Mouse (Mus musculus) lung, postnatal 0 days (tissue): ENCODE measurements at regions not wholly inside any gene's neighbourhood (a gene's known extent, or its start where the extent isn't known, plus 50 kb on each side); places are given as distances from the start of the nearest gene placed in this dataset.

Experiments used
- ATAC-seq: fragments of 200-750 bp; cut with Nextera tagmentation; 2 replicates; pipeline ENCODE4 v1.8.0; 2017; ENCODE audit warnings: moderate library complexity
- DNase-seq: peaks from one replicate; pipeline ENCODE4 v3.0.0-alpha.2; 2016; ENCODE audit warnings: low spot score
- H3K27ac ChIP-seq: fragments of 300-500 bp; sonication (generic); 2 replicates; pipeline ENCODE4 v1.5.1; 2014; ENCODE audit warnings: antibody characterized with exemption, mild to moderate bottlenecking, low read length, mixed read lengths
- H3K27me3 ChIP-seq: fragments of 300-500 bp; sonication (generic); replicated peaks from 2 replicates; pipeline ENCODE4 v1.6.1; 2014; ENCODE audit warnings: low read length, mixed read lengths; ENCODE audit not compliant: insufficient read depth
- H3K36me3 ChIP-seq: fragments of 300-500 bp; sonication (generic); 2 replicates; pipeline ENCODE4 v1.6.1; 2014; ENCODE audit warnings: low read length, mixed read lengths; ENCODE audit not compliant: insufficient read depth
- H3K4me1 ChIP-seq: fragments of 300-500 bp; sonication (generic); 2 replicates; pipeline ENCODE4 v1.6.1; 2014; ENCODE audit warnings: antibody characterized with exemption, low read depth, low read length, mixed read lengths; ENCODE audit not compliant: insufficient read depth
- H3K4me2 ChIP-seq: fragments of 300-500 bp; sonication (generic); replicated peaks from 2 replicates; pipeline ENCODE4 v1.6.1; 2014; ENCODE audit warnings: low read depth, mild to moderate bottlenecking, low read length, moderate library complexity, mixed read lengths
- H3K4me3 ChIP-seq: fragments of 300-500 bp; sonication (generic); 2 replicates; pipeline ENCODE4 v1.5.1; 2014; ENCODE audit warnings: low read depth, low read length
- H3K9ac ChIP-seq: fragments of 300-500 bp; sonication (generic); replicated peaks from 2 replicates; pipeline ENCODE4 v1.6.1; 2014; ENCODE audit warnings: low read depth, mild to moderate bottlenecking
- H3K9me3 ChIP-seq: fragments of 300-500 bp; sonication (generic); 2 replicates; pipeline ENCODE4 v1.6.1; 2016; ENCODE audit warnings: low read length, mixed read lengths
- CTCF ChIP-seq: IDR thresholded peaks from 2 replicates; pipeline ENCODE4 v1.5.1; 2016; ENCODE audit warnings: antibody characterized with exemption, mild to moderate bottlenecking
- EP300 ChIP-seq: IDR thresholded peaks from 2 replicates; pipeline ENCODE4 v1.6.1; 2016; ENCODE audit warnings: antibody characterized with exemption, mild to moderate bottlenecking, control low read depth
- WGBS: fragments of 180-500 bp; shearing (Covaris S2); extraction: QIAGEN DNeasy Blood & Tissue Kit; methylation state at CpG from one replicate; pipeline ENCODE4 v1.1.7; 2014; 5-methylcytosine and 5-hydroxymethylcytosine counted together

- Histone ChIP-seq H3K9me3 (no peaks in the 10 kb centered on the region), H3K27ac (no peak overlapping the region), H3K4me1 (0 out of 2 replicates have a peak, but pooled peaks cover 4% of the 10 kb centered on the region), H3K4me2 (no peak overlapping the region), H3K36me3 (no peaks in the 10 kb centered on the region), H3K9ac (no peak overlapping the region), H3K4me3 (no peak overlapping the region), H3K27me3 (no peaks in the 10 kb centered on the region)
- ATAC-seq (peak; percentile 25; the same call in 1 of the 2 replicates), DNase-seq (peak; percentile 49)
- TF ChIP-seq EP300 (no peak), CTCF (no peak)
- WGBS: 20% methylated on average over 6 of the region's 6 CpGs
Measured at GRCm38 (mm10) chr8:128034127-128034526, 324.3 kb upstream of the Nrp1 start.

DNA sequence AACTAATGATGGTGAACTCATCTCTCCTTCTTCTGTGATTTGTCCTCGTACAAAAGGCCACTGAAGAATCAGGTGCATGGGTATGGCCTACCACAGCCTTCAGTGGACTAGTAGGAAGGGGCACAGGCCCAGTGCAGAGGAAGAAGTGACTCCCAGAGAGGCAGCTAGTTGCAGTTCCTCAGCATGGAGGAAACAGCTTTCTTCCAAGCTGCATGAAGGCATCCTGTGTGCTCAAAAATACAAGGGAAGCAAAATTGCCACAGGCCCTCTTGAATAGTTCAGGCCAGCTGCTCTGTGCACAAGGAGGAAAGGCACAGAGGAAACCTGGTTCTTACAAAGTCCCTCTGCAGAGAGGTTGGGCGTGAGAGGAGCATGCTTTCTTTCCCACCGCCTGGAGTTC is 322.7 kb upstream of the Nrp1 start:
- Histone ChIP-seq H3K4me1 (0 out of 2 replicates have a peak, but pooled peaks cover 4% of the 10 kb centered on the region), H3K27ac (no peak overlapping the region), H3K4me2 (no peak overlapping the region), H3K9me3 (no peaks in the 10 kb centered on the region), H3K36me3 (no peaks in the 10 kb centered on the region), H3K4me3 (no peak overlapping the region), H3K27me3 (no peaks in the 10 kb centered on the region), H3K9ac (no peak overlapping the region)
- ATAC-seq (no peak), DNase-seq (no peak)
- WGBS: 65% methylated on average over 3 of the region's 3 CpGs
- no peak for TF ChIP-seq EP300

DNA sequence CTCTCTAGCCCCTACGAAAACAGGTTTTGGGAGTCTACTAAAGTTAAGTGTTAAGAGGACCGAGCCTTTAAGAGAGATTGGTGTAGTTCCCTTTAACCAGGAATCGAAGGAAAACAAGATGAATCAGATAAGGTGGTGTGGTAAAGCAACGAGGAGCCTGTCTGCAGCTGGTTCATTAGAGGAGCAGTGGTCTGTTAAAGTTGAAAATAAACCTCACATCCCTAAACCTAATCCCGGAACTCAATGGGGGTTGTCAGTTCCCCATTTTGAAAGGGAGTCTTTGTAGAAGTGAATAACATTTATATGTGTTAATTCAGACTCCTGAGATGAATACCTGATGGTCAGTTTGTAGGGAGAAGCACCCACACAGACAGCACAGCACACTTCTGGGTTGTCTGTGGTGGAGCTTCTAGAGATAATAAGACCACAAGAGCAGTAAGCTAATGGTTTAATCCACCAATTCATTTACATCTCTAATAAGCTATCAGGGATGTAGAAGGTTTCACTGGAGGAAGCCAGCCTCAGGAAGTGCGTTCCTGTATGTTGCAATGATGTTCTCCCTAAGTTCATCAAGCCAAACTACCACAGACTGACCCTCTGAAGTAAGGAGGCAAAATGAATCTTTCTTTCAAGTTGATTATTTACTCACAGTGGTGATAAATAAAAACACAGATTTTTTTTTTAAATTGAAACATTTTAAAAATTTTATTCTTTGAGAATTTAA is 318.9 kb upstream of the Nrp1 start:
- DNase-seq (no peak), ATAC-seq (no peak)
- H3K27ac ChIP-seq: no peak overlapping the region
- H3K4me2 ChIP-seq: no peak overlapping the region
- no peaks in the 10 kb centered on the region for H3K4me1 ChIP-seq
- TF ChIP-seq CTCF: no peak
- TF ChIP-seq EP300: no peak
- H3K9ac ChIP-seq: no peak overlapping the region
- no peaks in the 10 kb centered on the region for H3K36me3 ChIP-seq
- 62% methylated on average over 6 of the region's 6 CpGs for WGBS
- H3K9me3 ChIP-seq: no peaks in the 10 kb centered on the region
- no peaks in the 10 kb centered on the region for H3K27me3 ChIP-seq
- H3K4me3 ChIP-seq: no peak overlapping the region

DNA sequence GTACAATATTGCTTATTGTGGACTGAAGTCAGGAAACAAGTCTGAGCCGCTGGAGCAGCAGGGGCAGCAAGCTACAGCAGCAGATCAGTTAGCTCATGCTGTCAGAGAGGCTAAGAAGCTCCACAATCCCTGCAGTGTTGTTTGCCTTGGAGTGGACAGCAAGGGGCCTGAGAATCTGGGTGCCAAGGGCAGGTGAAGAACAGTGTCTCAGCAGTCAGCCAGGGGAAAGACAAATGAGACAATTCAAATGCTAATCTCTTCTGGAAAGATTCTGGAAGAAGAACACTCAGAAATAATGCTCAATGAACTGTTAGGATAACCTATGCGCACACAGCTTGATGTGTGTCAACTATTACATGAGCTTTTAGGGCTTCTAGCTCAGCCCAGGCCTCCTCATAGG is 315.5 kb upstream of the Nrp1 start:
- H3K4me1 ChIP-seq: no peaks in the 10 kb centered on the region
- H3K27me3 ChIP-seq: no peaks in the 10 kb centered on the region
- TF ChIP-seq CTCF (no peak), EP300 (no peak)
- DNase-seq (no peak), ATAC-seq (no peak)
- H3K4me2 ChIP-seq: no peak overlapping the region
- H3K4me3 ChIP-seq: no peak overlapping the region
- no peaks in the 10 kb centered on the region for H3K36me3 ChIP-seq
- H3K27ac ChIP-seq: no peak overlapping the region
- 84% methylated on average over 2 of the region's 2 CpGs for WGBS
- no peak overlapping the region for H3K9ac ChIP-seq
- H3K9me3 ChIP-seq: no peaks in the 10 kb centered on the region

DNA sequence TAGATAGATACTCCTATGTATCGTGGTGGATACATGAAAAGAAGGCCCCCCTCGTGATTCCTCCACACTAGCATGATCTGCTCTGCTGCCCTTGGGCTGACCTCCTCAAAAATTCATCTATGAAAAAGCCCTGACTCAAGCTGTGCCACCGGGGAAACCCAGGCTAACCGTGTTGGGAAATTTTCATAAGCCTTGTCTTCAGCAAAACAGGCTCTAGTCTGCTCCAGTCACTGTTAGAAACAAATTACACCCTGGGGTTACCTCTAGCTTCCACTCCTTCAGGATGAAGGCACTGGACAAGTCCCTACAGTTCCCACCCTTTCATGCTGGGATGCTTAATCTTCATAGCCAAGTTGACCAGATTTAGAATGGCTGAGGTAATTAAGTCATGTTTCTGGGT is 315.0 kb upstream of the Nrp1 start:
- Histone ChIP-seq H3K27ac (no peak overlapping the region), H3K4me2 (no peak overlapping the region), H3K4me3 (no peak overlapping the region), H3K9me3 (no peaks in the 10 kb centered on the region), H3K9ac (no peak overlapping the region), H3K4me1 (no peaks in the 10 kb centered on the region), H3K36me3 (no peaks in the 10 kb centered on the region), H3K27me3 (no peaks in the 10 kb centered on the region)
- TF ChIP-seq CTCF (no peak), EP300 (no peak)
- WGBS: 67% methylated on average over 4 of the region's 4 CpGs
- ATAC-seq (no peak), DNase-seq (no peak)

GRCm38 (mm10) chr8:128056251-128056650 is 302.2 kb upstream of the Nrp1 start:
- WGBS: 79% methylated on average over 8 of the region's 8 CpGs
- H3K36me3 ChIP-seq: no peaks in the 10 kb centered on the region
- no peak overlapping the region for H3K4me2 ChIP-seq
- no peak overlapping the region for H3K27ac ChIP-seq
- no peaks in the 10 kb centered on the region for H3K4me1 ChIP-seq
- no peak overlapping the region for H3K9ac ChIP-seq
- H3K27me3 ChIP-seq: no peaks in the 10 kb centered on the region
- no peaks in the 10 kb centered on the region for H3K9me3 ChIP-seq
- H3K4me3 ChIP-seq: no peak overlapping the region
- no peak for DNase-seq
- TF ChIP-seq EP300 (no peak), CTCF (no peak)
- no peak for ATAC-seq

DNA sequence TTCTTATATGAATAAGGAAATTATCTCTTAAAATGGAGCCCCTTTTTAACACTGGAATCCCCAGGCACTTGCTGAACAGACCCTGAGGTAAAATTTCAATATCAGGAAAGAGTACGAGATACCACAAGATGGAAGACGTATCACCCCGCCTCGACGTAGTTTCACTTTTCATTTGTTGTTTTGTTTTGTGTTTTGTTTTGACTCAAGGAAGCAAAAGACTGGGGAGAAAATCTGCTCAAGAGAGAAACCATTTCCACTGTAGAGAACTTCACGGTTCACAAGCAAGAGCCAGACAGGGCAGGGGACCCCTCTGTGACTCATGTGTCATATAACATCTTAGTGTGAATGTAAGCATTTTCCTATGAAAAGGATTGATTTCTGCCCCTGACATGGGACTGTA is 300.6 kb upstream of the Nrp1 start:
- 90% methylated on average over 6 of the region's 6 CpGs for WGBS
- ATAC-seq: no peak
- no peaks in the 10 kb centered on the region for H3K36me3 ChIP-seq

More for the DNA sequence above, 300.6 kb upstream of the Nrp1 start:
- Histone ChIP-seq H3K9me3 (no peaks in the 10 kb centered on the region), H3K4me2 (no peak overlapping the region), H3K4me3 (no peak overlapping the region), H3K27me3 (no peaks in the 10 kb centered on the region), H3K9ac (no peak overlapping the region), H3K4me1 (no peaks in the 10 kb centered on the region), H3K27ac (no peak overlapping the region)
- TF ChIP-seq EP300: no peak
- no peak for TF ChIP-seq CTCF
- DNase-seq: no peak
